ENCODE assay signal across 7 mouse cellular contexts in the genomic region with DNA sequence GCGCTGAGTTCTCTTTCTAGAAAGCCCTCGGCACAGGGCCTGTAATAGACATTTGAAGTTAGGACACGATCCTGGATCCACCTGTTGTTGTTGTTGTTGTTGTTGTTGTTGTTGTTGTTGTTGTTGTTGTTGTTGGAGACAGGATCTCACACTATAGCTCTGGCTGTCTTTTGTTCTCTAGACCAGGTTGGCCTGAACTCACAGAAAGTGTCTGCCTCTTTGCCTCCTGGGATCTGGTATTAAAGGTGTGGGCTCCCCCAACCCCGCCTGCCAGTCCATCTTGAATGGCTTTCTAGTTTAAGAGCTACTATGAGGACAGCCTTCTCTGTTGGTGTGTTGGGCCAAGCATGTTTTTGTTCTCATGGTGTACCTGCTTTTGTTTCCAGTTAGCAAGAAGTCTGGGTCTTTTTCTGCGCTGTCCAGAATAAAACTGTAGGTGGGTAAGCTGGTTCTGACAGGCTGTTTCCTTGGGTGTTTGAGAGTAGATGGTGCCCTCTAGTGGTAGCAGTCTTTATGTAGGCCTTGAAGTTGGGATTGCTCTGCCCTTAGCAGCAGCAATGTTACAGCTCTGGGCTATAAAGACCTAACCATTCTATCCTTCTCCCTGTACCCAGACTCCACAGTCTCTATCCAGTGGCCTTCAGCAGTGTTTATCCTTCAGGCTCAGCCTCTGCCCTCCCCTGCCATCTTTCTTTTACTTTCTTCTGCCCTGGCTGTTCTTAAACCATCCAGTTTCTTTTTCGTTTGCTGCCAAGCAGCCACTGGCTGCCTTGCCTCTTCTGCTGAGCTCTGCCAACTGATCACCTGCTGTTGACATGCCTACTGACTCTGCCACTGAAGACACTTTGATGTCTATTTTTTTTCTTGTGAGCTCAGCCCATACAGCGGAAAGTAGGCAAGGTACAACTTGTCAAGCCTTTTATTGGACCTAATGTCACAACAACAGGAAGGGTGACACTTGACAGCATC.
DNase-seq lines count a peak whose midpoint lies in the region; ATAC-seq and TF ChIP-seq lines count a peak whose summit lies in the region.

No protein-coding gene starts in this region.

- no peak overlapping the region for H3K4me2 ChIP-seq in kidney, postnatal 0 days (ENCODE audit: low read length)
- H3K4me2 ChIP-seq in liver, embryonic 14.5 days (ENCODE audit: low read depth) = no peak overlapping the region

- WGBS in kidney, postnatal 0 days = 90% methylated on average over 7 of the region's 7 CpGs
- 73% methylated on average over 7 of the region's 7 CpGs for WGBS in liver, embryonic 14.5 days (ENCODE audit: insufficient replicate concordance)

- TF ChIP-seq CTCF in MEL (IDR thresholded peaks at IDR 0.05 in 2 of 3, conservative IDR thresholded peaks at IDR 0.05 in 1 of 3; ENCODE audit: control insufficient read depth in 1 of 3, insufficient read depth in 1 of 3, low read depth in 2 of 3, low read length in 3 of 3, poor library complexity in 1 of 3, severe bottlenecking in 1 of 3) = peak; percentile 60 to 79 (median 78)
- peak; percentile 89 for TF ChIP-seq CTCF in kidney, postnatal 0 days (IDR thresholded peaks at IDR 0.05; ENCODE audit: low read depth)
- peak; percentile 79 for TF ChIP-seq CTCF in liver, embryonic 14.5 days (IDR thresholded peaks at IDR 0.05; ENCODE audit: low read depth)

- no peaks in the 10 kb centered on the region for H3K4me1 ChIP-seq in MEL (ENCODE audit: control insufficient read depth in 1 of 2, insufficient read depth in 2 of 2, low read length in 2 of 2)
- 0 out of 2 replicates have a peak, but pooled peaks cover 6% of the 10 kb centered on the region for H3K4me1 ChIP-seq in kidney, postnatal 0 days (replicated peaks; ENCODE audit: insufficient read depth, low read length)
- no peaks in the 10 kb centered on the region for H3K4me1 ChIP-seq in liver, embryonic 14.5 days (replicated peaks; ENCODE audit: control insufficient read depth in 2 of 2, insufficient read depth in 2 of 2, low read length in 1 of 2)

- no peak overlapping the region for H3K4me3 ChIP-seq in MEL (ENCODE audit: control insufficient read depth in 1 of 2, insufficient read depth in 1 of 2, low read depth in 2 of 2, low read length in 2 of 2)
- H3K4me3 ChIP-seq in kidney, postnatal 0 days (replicated peaks; ENCODE audit: low read depth, low read length) = no peak overlapping the region
- H3K4me3 ChIP-seq in liver, embryonic 14.5 days (ENCODE audit: insufficient read depth in 1 of 2, low read depth in 2 of 2, low read length in 2 of 2) = no peak overlapping the region

- ATAC-seq in kidney, postnatal 0 days (replicated peaks; ENCODE audit: low FRiP score, low read depth) = peak; percentile 25; the same call in 1 of the 2 replicates
- no peak for ATAC-seq in liver, embryonic 14.5 days (ENCODE audit: insufficient read depth)

- no peaks in the 10 kb centered on the region for H3K79me2 ChIP-seq in MEL (ENCODE audit: control insufficient read depth, insufficient read depth, low read length, poor library complexity)

- peak; percentile 75 for DNase-seq in CD4-positive helper T cell, adult 2 months (ENCODE audit: low read depth, low spot score)
- peak; percentile 80 for DNase-seq in MEL (ENCODE audit: low read depth, low spot score)
- peak; percentile 79 to 81 for DNase-seq in cerebellum, adult 18-20 months
- peak; percentile 22 for DNase-seq in gastrocnemius, postnatal 14 days
- peak; percentile 92 for DNase-seq in kidney, postnatal 0 days (ENCODE audit: low spot score)
- peak; percentile 37 to 47 (median 41) for DNase-seq in liver, embryonic 14.5 days (ENCODE audit: low read depth in 3 of 3, low spot score in 3 of 3)
- peak; percentile 89 for DNase-seq in retina, embryonic 14.5 days (ENCODE audit: low spot score)

- H3K9me3 ChIP-seq in MEL (replicated peaks; ENCODE audit: insufficient read depth, low read length) = no peaks in the 10 kb centered on the region
- no peaks in the 10 kb centered on the region for H3K9me3 ChIP-seq in kidney, postnatal 0 days (replicated peaks; ENCODE audit: low read length)
- H3K9me3 ChIP-seq in liver, embryonic 14.5 days (ENCODE audit: control insufficient read depth, low read length) = no peaks in the 10 kb centered on the region

- TF ChIP-seq EP300 in MEL (IDR thresholded peaks at IDR 0.05; ENCODE audit: low read depth in 1 of 2, low read length in 2 of 2) = no peak
- no peak for TF ChIP-seq EP300 in liver, embryonic 14.5 days (IDR thresholded peaks at IDR 0.05; ENCODE audit: low read depth)

- no peak overlapping the region for H3K9ac ChIP-seq in MEL (ENCODE audit: control insufficient read depth, low read depth, low read length, poor library complexity, severe bottlenecking)
- no peak overlapping the region for H3K9ac ChIP-seq in kidney, postnatal 0 days (ENCODE audit: low read depth, low read length)
- no peak overlapping the region for H3K9ac ChIP-seq in liver, embryonic 14.5 days (replicated peaks)

- intact Hi-C loops in gastrocnemius, postnatal 14 days (cut with DNase I; ENCODE audit: low total_unique reads) = loop anchor here (10.0 kb wide), 2 partner anchors 63 to 143 kb away; no protein-coding TSS in a partner anchor

- peaks cover 0 to 17% of the 10 kb centered on the region in 2 experiments; a peak in 2 of 4 replicates for H3K36me3 ChIP-seq in MEL (ENCODE audit: control insufficient read depth in 1 of 2, insufficient read depth in 2 of 2, low read length in 2 of 2)
- peaks cover 69% of the 10 kb centered on the region for H3K36me3 ChIP-seq in kidney, postnatal 0 days (ENCODE audit: insufficient read depth, low read length)
- peaks cover 8% of the 10 kb centered on the region for H3K36me3 ChIP-seq in liver, embryonic 14.5 days (replicated peaks; ENCODE audit: control insufficient read depth, insufficient read depth, low read depth)

- TF ChIP-seq RAD21 in MEL (IDR thresholded peaks at IDR 0.05; ENCODE audit: low read depth, low read length) = peak; percentile 56

- H3K27me3 ChIP-seq in MEL (ENCODE audit: control insufficient read depth in 1 of 2, insufficient read depth in 2 of 2, low read length in 2 of 2) = no peaks in the 10 kb centered on the region
- no peaks in the 10 kb centered on the region for H3K27me3 ChIP-seq in kidney, postnatal 0 days (ENCODE audit: insufficient read depth, low read length)
- no peaks in the 10 kb centered on the region for H3K27me3 ChIP-seq in liver, embryonic 14.5 days (ENCODE audit: control insufficient read depth, insufficient read depth, low read length)

- no peak overlapping the region for H3K27ac ChIP-seq in MEL (ENCODE audit: control insufficient read depth, low read depth, low read length)
- H3K27ac ChIP-seq in kidney, postnatal 0 days = no peak overlapping the region
- H3K27ac ChIP-seq in liver, embryonic 14.5 days = no peak overlapping the region

- no peak for TF ChIP-seq POLR2A in MEL (IDR thresholded peaks at IDR 0.05; ENCODE audit: control insufficient read depth in 1 of 2, insufficient read depth in 1 of 2, low read depth in 1 of 2, low read length in 2 of 2, poor library complexity in 1 of 2)

TF ChIP-seq in MEL, 35 proteins besides CTCF, POLR2A, EP300 and RAD21:
- peak; percentile 61 for TF ChIP-seq SMC3 (IDR thresholded peaks at IDR 0.05; ENCODE audit: low read depth, low read length)
- no peak for TF ChIP-seq MAX (IDR thresholded peaks at IDR 0.05; ENCODE audit: low read length)

Comparison
In these comparisons a context has a peak if more than half of its experiments do, and no peak if none do; other contexts are left out.
1. DNase-seq: peak in every context shown above with its lines; median percentile 92 in kidney, postnatal 0 days; 89 in retina, embryonic 14.5 days; 80 in MEL; 80 in cerebellum, adult 18-20 months; 75 in CD4-positive helper T cell, adult 2 months; 41 in liver, embryonic 14.5 days; 22 in gastrocnemius, postnatal 14 days.